Mouse (Mus musculus): ENCODE results near the gene Pid1. TPM values are rescaled to one million over a fixed set of nuclear protein-coding genes. Genes with fewer than 3 reads are reported as not detected.

Gene Pid1
- total and polyA plus RNA-seq, 2 experiments from 2014 or later: 60.2 to 64.0 TPM

GRCm38 (mm10) chr1:84087325-84087724, 276.7 kb downstream of the Pid1 start:
- H3K27ac ChIP-seq (ENCODE audit: low read depth, low read length): no peak overlapping the region
- H3K9ac ChIP-seq (replicated peaks; ENCODE audit: low read length, poor library complexity, severe bottlenecking): no peak overlapping the region
- H3K4me3 ChIP-seq (ENCODE audit: low read depth, low read length): no peak overlapping the region
- no peaks in the 10 kb centered on the region for H3K4me1 ChIP-seq (ENCODE audit: insufficient read depth, low read length)
- DNase-seq (ENCODE audit: low spot score): no peak
- ATAC-seq (ENCODE audit: low FRiP score): no peak
- 75% methylated on average over 6 of the region's 6 CpGs for WGBS
- no peaks in the 10 kb centered on the region for H3K27me3 ChIP-seq (ENCODE audit: insufficient read depth, low read length)
- no peaks in the 10 kb centered on the region for H3K9me3 ChIP-seq (ENCODE audit: low read length)
- TF ChIP-seq CTCF (IDR thresholded peaks at IDR 0.05): no peak
- no peak overlapping the region for H3K4me2 ChIP-seq (ENCODE audit: low read depth, low read length, poor library complexity, severe bottlenecking)
- H3K36me3 ChIP-seq (ENCODE audit: insufficient read depth, low read length): no peaks in the 10 kb centered on the region

DNA sequence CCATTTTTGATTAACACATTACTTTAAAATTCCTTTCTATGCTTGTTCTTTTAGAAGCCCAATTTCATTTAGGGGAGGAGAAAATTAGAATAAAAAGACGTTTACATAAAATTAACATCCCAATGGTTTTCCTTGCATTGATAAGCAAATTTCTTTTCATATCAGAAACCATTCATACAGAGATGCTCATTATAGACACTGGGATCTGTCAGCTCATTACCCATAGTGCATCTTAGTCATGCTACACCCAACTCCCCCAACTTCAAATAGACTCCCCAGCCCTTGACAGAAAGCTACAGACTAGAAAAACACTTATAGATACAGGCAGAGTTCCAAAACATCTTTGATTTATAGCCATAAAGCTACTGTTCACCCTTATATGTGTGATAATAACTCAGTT, 277.5 kb downstream of the Pid1 start:
- no peak overlapping the region for H3K4me3 ChIP-seq (ENCODE audit: low read depth, low read length)
- TF ChIP-seq CTCF (IDR thresholded peaks at IDR 0.05): no peak
- H3K4me2 ChIP-seq (ENCODE audit: low read depth, low read length, poor library complexity, severe bottlenecking): no peak overlapping the region
- DNase-seq (ENCODE audit: low spot score): no peak
- no peaks in the 10 kb centered on the region for H3K27me3 ChIP-seq (ENCODE audit: insufficient read depth, low read length)
- no peaks in the 10 kb centered on the region for H3K36me3 ChIP-seq (ENCODE audit: insufficient read depth, low read length)
- H3K9ac ChIP-seq (replicated peaks; ENCODE audit: low read length, poor library complexity, severe bottlenecking): no peak overlapping the region
- ATAC-seq (ENCODE audit: low FRiP score): no peak
- no peaks in the 10 kb centered on the region for H3K9me3 ChIP-seq (ENCODE audit: low read length)
- no peak overlapping the region for H3K27ac ChIP-seq (ENCODE audit: low read depth, low read length)
- no peaks in the 10 kb centered on the region for H3K4me1 ChIP-seq (ENCODE audit: insufficient read depth, low read length)
- 36% methylated on average over 1 of the region's 1 CpGs for WGBS

- Histone ChIP-seq H3K27me3 (ENCODE audit: insufficient read depth, low read length) (no peaks in the 10 kb centered on the region), H3K36me3 (ENCODE audit: insufficient read depth, low read length) (no peaks in the 10 kb centered on the region), H3K27ac (ENCODE audit: low read depth, low read length) (no peak overlapping the region), H3K9ac (replicated peaks; ENCODE audit: low read length, poor library complexity, severe bottlenecking) (no peak overlapping the region), H3K4me3 (ENCODE audit: low read depth, low read length) (no peak overlapping the region), H3K4me2 (ENCODE audit: low read depth, low read length, poor library complexity, severe bottlenecking) (no peak overlapping the region), H3K9me3 (ENCODE audit: low read length) (no peaks in the 10 kb centered on the region), H3K4me1 (ENCODE audit: insufficient read depth, low read length) (no peaks in the 10 kb centered on the region)
- no peak for ATAC-seq (ENCODE audit: low FRiP score)
- TF ChIP-seq CTCF (IDR thresholded peaks at IDR 0.05): no peak
- 94% methylated on average over 3 of the region's 3 CpGs for WGBS
- no peak for DNase-seq (ENCODE audit: low spot score)
These were observed 278.6 kb downstream of the Pid1 start for GRCm38 (mm10) chr1:84085361-84085760.

DNA sequence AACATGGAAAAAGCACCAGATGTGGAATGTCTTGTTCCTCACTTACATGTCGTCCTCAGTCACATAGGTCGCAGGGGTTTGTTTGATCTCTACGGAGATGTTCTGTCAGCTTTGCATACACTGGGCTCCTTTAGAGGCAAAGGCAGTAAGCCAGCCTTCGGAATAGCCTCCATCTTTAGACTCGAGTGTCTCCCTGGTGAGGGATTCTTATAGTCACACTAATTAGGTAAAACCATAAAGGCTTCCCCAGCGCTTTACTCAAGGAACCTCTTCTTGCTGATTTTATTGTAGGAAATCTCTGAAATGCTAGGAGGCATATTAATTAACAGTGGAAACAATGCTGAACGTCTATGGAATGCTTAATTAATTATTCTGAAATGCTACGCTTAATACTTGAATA, 284.4 kb downstream of the Pid1 start:
- 52% methylated on average over 8 of the region's 8 CpGs for WGBS
- Histone ChIP-seq H3K4me2 (ENCODE audit: low read depth, low read length, poor library complexity, severe bottlenecking) (no peak overlapping the region), H3K27ac (ENCODE audit: low read depth, low read length) (no peak overlapping the region), H3K36me3 (ENCODE audit: insufficient read depth, low read length) (no peaks in the 10 kb centered on the region), H3K4me3 (ENCODE audit: low read depth, low read length) (no peak overlapping the region), H3K9me3 (ENCODE audit: low read length) (no peaks in the 10 kb centered on the region), H3K9ac (replicated peaks; ENCODE audit: low read length, poor library complexity, severe bottlenecking) (no peak overlapping the region), H3K4me1 (ENCODE audit: insufficient read depth, low read length) (no peaks in the 10 kb centered on the region), H3K27me3 (ENCODE audit: insufficient read depth, low read length) (no peaks in the 10 kb centered on the region)
- TF ChIP-seq CTCF (IDR thresholded peaks at IDR 0.05): no peak
- DNase-seq (ENCODE audit: low spot score): peak; percentile 44
- no peak for ATAC-seq (ENCODE audit: low FRiP score)

DNA sequence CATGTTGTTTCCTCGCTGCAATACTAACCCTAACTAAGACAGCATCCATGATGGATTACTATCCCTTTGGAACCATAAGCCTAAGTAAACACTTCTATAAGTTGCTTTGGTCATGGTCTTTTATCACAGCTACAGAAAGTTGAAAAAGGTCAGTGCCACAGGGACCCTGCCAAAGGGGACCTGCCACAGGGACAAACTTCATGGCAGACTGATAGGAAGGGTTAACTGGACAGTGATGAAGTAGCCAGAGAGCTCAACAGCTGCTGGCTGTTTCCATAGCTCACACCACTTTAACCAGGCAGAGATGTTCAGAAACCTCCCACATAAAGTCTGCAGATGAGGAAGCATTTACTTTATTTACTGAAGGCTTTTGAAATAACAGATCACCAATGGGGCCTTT, 287.0 kb downstream of the Pid1 start:
- ATAC-seq (ENCODE audit: low FRiP score) (no peak), DNase-seq (ENCODE audit: low spot score) (no peak)
- no peak overlapping the region for H3K4me2 ChIP-seq (ENCODE audit: low read depth, low read length, poor library complexity, severe bottlenecking)
- no peak overlapping the region for H3K27ac ChIP-seq (ENCODE audit: low read depth, low read length)
- H3K36me3 ChIP-seq (ENCODE audit: insufficient read depth, low read length): no peaks in the 10 kb centered on the region
- H3K4me1 ChIP-seq (ENCODE audit: insufficient read depth, low read length): no peaks in the 10 kb centered on the region
- 91% methylated on average over 1 of the region's 1 CpGs for WGBS
- no peak overlapping the region for H3K4me3 ChIP-seq (ENCODE audit: low read depth, low read length)
- H3K9me3 ChIP-seq (ENCODE audit: low read length): no peaks in the 10 kb centered on the region
- TF ChIP-seq CTCF (IDR thresholded peaks at IDR 0.05): no peak
- no peaks in the 10 kb centered on the region for H3K27me3 ChIP-seq (ENCODE audit: insufficient read depth, low read length)
- no peak overlapping the region for H3K9ac ChIP-seq (replicated peaks; ENCODE audit: low read length, poor library complexity, severe bottlenecking)

GRCm38 (mm10) chr1:84056884-84057630, 306.9 kb downstream of the Pid1 start:
- DNase-seq (ENCODE audit: low spot score) (no peak), ATAC-seq (ENCODE audit: low FRiP score) (no peak)

More at GRCm38 (mm10) chr1:84056884-84057630, 306.9 kb downstream of the Pid1 start:
- WGBS: 59% methylated on average over 5 of the region's 5 CpGs
- H3K27me3 ChIP-seq (ENCODE audit: insufficient read depth, low read length): no peaks in the 10 kb centered on the region
- no peaks in the 10 kb centered on the region for H3K9me3 ChIP-seq (ENCODE audit: low read length)
- TF ChIP-seq CTCF (IDR thresholded peaks at IDR 0.05): no peak
- no peak overlapping the region for H3K4me3 ChIP-seq (ENCODE audit: low read depth, low read length)
- H3K27ac ChIP-seq (ENCODE audit: low read depth, low read length): no peak overlapping the region
- no peaks in the 10 kb centered on the region for H3K4me1 ChIP-seq (ENCODE audit: insufficient read depth, low read length)
- H3K4me2 ChIP-seq (ENCODE audit: low read depth, low read length, poor library complexity, severe bottlenecking): no peak overlapping the region
- no peak overlapping the region for H3K9ac ChIP-seq (replicated peaks; ENCODE audit: low read length, poor library complexity, severe bottlenecking)
- H3K36me3 ChIP-seq (ENCODE audit: insufficient read depth, low read length): no peaks in the 10 kb centered on the region
